Mouse (Mus musculus) erythroid progenitor cell, adult 5-6 weeks (primary cell): ENCODE results near the gene Ppp6r3. TPM values are rescaled to one million over a fixed set of nuclear protein-coding genes. Genes with fewer than 3 reads are reported as not detected.

Experiments
- total RNA-seq, 2 experiments: library from RNA; stranded (forward) in 1 of 2; stranded (reverse) in 1 of 2; fragments of 150-400 nt in 1 of 2; fragments of 186-747, 209-891 nt in 1 of 2; gene quantifications; 2 replicates each; pipeline versions ENCODE4 v1.2.3 to v1.2.4; 2015 to 2017; ENCODE audit warnings: low replicate concordance in 2 of 2

The Ppp6r3 gene
- total RNA-seq, 2 experiments from 2014 or later: 117 to 142 TPM

Other genes with a start within 250 kb of the Ppp6r3 start
- gene Tesmin, start 186.9 kb downstream of the Ppp6r3 start, total RNA-seq (2015; ENCODE audit: low replicate concordance): 1.7 TPM in 1 of 2 replicates, not detected in the other
- gene Tesmin, start 186.9 kb downstream of the Ppp6r3 start, total RNA-seq (2017; ENCODE audit: low replicate concordance): not detected in 2 replicates
- not detected in 2 replicates for gene Gal, start 161.2 kb downstream of the Ppp6r3 start, total RNA-seq (2015; ENCODE audit: low replicate concordance)
- gene Gal, start 161.2 kb downstream of the Ppp6r3 start, total RNA-seq (2017; ENCODE audit: low replicate concordance): not detected in 2 replicates
- 0.42 and 5.0 TPM in 2 replicates for gene Lrp5, start 110.8 kb upstream of the Ppp6r3 start, total RNA-seq (2015; ENCODE audit: low replicate concordance)
- gene Lrp5, start 110.8 kb upstream of the Ppp6r3 start, total RNA-seq (2017; ENCODE audit: low replicate concordance): 1.8 and 1.9 TPM in 2 replicates
- gene 1810055G02Rik, start 132.5 kb upstream of the Ppp6r3 start, total RNA-seq (2015; ENCODE audit: low replicate concordance): 5.0 and 8.4 TPM in 2 replicates
- gene 1810055G02Rik, start 132.5 kb upstream of the Ppp6r3 start, total RNA-seq (2017; ENCODE audit: low replicate concordance): 3.1 and 3.2 TPM in 2 replicates
- gene Kmt5b, start 191.7 kb upstream of the Ppp6r3 start, total RNA-seq (2015; ENCODE audit: low replicate concordance): 15.1 and 19.1 TPM in 2 replicates
- 22.0 and 35.7 TPM in 2 replicates for gene Kmt5b, start 191.7 kb upstream of the Ppp6r3 start, total RNA-seq (2017; ENCODE audit: low replicate concordance)